Mouse (Mus musculus): Measurements from ENCODE around the gene Cfap74.
"Not testable (repeated sequence)": the region's sequence is repeated elsewhere in the genome, so short reads cannot be mapped to it uniquely, and the experiment has no call there.

The Cfap74 gene

DNA sequence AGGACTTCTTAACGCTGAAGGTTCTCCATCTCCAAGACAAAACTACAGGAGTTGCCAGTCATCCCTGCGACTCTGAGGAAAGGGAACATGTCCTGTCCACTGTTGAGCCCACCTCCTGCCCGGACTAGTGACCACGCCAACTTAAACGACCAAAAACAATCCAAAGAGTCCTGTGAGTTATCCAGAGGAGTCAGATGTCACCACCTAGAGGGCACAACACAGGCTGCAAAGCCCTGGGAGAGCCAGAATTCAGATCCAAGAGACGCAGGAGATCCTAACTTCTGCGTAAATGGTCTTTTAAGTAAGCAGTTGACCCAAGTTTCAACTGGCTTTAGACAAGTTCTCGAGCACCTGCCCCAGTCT, 314 bp upstream of the Cfap74 start:
- no peak for DNase-seq (ENCODE audit: low spot score)

- DNase-seq (ENCODE audit: low spot score): no peak
Measured at GRCm38 (mm10) chr4:155412124-155412523, 3.1 kb downstream of the Cfap74 start.

DNA sequence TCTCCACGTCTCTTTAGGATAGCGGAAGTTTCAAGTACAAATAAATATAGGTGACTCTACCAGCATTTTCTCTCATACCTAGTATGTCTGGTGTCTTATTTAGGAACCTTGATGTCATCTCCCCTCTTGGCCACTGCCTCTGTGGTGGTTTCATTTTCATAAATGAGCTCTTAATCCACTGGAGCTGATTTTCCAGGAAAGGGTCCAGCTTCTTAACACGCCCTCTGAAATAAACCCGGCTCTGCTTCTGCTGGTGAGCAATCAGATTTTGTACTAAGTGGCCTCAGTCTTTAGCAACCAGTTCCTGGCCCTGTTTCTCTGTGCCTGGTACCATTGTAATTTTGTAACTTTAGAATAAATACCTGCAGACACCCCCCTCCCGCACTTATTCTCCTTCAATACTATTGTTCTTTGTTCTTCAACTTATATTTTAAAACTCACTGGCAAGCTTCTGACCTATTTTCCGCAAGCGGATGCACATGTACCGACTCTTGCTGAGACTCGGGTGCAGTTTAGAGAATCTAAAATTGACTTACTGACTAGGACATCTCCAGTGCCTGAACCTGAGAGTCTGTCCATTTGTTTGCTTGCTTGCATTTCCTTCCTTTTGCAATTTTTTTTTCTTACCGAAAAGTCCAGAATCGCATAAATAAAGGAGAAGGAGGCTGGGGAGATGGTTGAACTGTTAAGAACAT, 4.8 kb downstream of the Cfap74 start:
- no peak for DNase-seq (ENCODE audit: low spot score)

DNA sequence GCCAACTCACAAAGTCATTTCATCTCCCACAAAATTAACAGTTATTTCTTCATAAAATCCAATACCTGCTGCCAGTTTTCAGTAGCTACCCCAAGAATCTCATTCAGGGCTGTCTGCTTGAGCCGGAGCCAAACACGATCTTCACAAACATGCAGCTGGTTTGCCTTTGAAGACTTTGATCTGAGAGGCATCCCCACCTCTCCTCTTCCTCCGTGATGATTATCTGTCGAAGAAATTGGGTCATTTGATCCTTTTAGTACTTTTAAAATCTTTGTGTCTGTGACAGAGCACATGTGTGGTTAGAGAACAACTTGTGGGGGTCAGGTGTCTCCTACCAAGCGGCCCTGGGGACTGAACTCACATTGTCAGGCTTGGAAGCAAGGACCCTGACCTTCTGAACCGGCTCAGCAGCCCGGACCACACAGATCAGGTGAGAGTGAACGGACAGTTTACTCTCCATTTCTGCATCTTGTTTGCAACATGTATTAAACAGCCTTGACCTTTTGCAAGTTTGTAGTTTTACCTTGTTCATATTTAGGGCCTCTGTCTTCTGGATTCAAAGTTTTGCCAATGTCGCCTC, 5.8 kb downstream of the Cfap74 start:
- no peak for DNase-seq (ENCODE audit: low spot score)

DNA sequence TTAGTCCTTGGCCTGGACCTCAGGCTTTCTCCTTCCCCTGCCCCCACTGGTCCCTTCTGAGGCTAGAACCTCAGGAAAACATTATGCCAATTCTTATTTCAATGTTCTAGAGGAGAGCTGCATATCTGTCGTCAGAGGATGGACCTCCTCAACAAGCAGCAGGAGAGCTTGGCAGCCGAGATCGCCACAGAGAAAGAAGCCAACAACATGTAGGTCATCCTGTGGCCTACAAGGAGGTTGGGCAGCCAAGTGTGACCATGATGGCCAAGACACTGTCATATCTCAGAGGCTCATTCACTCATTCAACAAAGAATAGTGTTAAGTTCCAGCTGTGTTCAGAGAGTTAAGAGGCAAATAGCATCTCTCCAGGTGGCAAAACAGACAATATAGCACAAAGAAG, 11.1 kb downstream of the Cfap74 start:
- no peak for DNase-seq (ENCODE audit: low spot score)

DNA sequence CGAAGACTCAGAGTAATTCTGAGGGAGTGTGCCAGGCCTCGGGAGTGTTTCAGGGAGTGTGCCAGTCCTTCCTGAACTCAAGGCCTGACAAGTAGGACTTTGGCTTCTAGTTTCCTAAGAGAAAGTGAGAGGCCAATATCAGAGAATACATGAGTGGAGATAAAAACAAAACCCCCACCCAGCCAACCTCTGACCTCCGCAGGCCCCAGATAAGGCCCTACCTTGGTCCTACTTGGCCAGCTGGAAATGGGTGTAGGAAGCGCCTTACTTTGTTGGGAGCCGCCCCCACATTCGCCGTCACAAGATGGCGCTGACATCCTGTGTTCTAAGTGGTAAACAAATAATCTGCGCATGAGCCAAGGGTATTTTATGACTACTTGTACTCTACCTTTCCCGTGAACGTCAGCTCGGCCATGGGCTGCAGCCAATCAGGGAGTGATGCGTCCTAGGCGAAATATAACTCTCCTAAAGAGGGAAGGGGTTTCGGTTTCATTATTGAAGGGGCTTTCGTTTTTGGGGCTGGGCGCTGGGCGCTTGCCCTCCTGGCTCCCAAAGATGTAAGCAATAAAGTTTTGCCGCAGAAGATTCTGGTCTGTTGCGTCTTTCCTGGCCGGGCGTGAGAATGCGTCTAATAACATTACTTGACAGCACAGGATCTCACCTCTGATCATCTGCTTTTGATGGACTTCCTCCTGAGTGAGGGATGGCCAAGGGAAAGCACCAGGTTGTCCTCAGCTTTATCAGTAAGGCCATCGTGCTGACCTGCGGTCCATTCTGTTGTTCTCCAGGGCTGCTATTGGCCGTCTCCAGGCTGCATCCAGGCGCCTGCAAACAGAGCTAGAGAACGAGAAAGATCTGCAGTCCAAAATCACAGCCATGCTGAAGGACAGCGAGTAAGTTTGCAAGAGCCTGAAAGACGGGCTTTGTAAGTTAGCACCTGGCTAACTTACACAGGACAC, 12.7 kb downstream of the Cfap74 start:
- not testable (repeated sequence) for DNase-seq (ENCODE audit: low spot score)

DNA sequence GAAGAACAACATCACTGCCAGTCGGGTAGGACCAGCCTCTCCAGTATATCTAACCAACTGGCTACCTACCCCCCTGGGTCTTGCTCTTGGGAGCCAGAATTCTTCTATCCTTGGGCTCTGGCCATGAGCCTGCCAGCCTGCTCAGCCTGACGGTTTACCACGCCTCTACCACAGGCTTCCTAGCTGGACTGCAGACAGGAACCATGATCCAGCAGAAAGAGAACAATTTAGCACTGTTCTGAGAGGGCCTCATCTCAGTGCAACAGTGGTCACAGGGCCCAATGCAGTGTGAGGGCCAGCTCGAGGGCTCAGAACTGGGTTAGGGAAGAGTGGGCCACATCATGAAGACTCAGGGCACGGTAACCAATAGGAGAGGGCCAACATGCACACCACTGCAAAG, 15.0 kb downstream of the Cfap74 start:
- no peak for DNase-seq (ENCODE audit: low spot score)

DNA sequence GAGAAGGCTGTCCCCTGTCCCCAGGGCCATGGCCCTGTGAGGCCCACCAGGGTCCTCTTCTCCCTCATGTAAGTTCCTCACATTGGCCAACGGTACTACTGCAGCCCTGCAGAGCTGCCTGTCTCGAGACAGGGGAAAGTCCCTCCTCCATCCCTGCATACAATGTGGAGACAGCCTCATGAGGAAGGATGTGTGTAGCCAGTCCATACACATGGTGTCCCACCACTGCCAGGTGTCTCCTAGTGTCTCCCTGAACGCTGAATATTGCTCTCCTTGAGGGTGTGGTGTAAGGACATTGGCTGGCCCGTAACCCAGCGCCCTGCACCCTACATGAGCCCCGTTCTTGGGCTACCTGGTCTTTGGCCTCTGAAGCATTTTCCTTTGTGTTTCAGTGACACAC, 17.3 kb downstream of the Cfap74 start:
- no peak for DNase-seq (ENCODE audit: low spot score)

DNA sequence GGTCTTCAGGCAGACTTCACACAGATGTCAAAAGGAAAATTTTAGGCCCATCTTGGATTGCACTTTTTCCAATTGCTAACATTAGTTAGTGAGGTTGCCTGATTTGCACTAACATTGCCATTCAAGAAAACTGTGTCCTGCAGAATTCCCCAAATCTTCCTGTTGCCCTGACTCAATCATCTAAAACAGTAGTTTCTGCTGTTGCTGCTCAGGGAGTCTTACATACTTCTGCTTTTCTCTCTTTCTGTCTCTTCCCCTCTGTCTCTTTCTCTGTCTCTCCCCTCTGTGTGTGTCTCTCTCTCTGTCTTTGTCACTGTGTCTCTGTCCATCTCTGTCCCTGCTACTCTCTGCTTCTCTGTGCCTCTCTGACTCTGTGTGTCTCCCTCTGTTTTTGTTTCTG, 19.5 kb downstream of the Cfap74 start:
- DNase-seq (ENCODE audit: low spot score): no peak

- DNase-seq (ENCODE audit: low spot score): no peak
Measured at GRCm38 (mm10) chr4:155429202-155429601, 20.2 kb downstream of the Cfap74 start.

DNA sequence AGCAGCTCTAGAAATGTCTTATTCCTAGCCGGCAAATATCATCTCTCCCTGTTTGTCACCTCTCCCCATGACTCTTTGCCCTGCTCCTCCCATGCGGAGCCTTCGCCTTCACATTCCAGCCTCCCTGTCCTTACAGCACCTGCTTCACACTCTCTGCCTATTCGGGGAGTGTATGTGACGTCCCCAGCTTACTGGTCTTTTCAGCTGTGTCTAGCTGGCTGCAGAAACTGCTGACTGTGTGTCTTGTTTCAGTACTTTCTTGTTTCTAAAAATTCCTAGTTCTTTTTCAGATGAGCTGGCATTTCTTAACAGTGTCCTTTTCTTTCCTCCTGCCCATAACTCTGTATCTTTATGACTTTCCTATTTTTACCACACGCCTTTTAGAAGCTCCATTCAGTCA, 23.4 kb downstream of the Cfap74 start:
- DNase-seq (ENCODE audit: low spot score): no peak

GRCm38 (mm10) chr4:155433993-155434392, 25.0 kb downstream of the Cfap74 start:
- DNase-seq (ENCODE audit: low spot score): no peak

GRCm38 (mm10) chr4:155442808-155443207, 33.8 kb downstream of the Cfap74 start:
- no peak for DNase-seq (ENCODE audit: low spot score)

- DNase-seq (ENCODE audit: low spot score): no peak
Measured at GRCm38 (mm10) chr4:155451597-155451996, 42.6 kb downstream of the Cfap74 start.

GRCm38 (mm10) chr4:155458575-155458974, 49.6 kb downstream of the Cfap74 start:
- no peak for DNase-seq (ENCODE audit: low spot score)

GRCm38 (mm10) chr4:155463050-155463449, 54.1 kb downstream of the Cfap74 start:
- no peak for DNase-seq (ENCODE audit: low spot score)

DNA sequence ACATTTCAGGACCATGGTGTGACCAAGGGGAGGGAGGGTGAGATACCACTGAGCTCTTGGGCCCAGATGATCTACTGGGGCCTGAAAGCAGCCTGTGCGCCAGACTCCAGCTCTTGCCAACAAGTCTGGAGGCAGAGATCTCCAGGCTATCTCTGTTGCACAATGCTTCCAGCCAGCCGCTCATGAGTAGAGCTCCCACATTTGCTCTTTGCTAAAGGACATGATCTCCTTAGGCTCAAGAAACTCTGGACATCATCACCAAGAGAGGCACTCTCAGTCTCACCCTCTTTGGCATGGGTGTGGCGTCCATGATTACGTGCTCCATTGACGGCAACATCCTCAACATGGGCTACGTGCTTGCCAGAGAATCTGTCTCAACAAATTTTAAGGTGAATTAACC, 54.6 kb downstream of the Cfap74 start:
- DNase-seq (ENCODE audit: low spot score): no peak

DNA sequence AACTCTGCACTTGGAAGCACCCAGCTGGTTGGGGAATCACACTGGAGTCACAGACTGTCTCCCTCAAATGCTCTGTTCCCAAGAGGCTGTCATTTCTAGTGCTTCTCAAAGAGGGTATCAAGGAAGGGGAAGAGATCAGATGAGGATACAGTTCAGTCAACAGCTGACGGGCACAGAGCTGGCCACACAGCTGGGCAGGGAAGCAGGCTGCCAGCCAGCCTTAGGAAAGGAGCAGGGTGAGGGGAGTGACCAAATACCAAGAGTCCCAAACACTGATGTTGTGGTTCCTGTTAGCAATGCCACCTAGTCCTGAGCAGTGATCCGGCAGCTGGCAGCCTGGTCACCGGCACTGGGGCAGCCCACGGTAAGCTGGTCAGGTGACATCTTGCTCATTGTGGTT, 55.1 kb downstream of the Cfap74 start:
- no peak for DNase-seq (ENCODE audit: low spot score)

- no peak for DNase-seq (ENCODE audit: low spot score)
Measured at GRCm38 (mm10) chr4:155465607-155466006, 56.6 kb downstream of the Cfap74 start.

- DNase-seq (ENCODE audit: low spot score): no peak
Measured at GRCm38 (mm10) chr4:155466080-155466479, 57.1 kb downstream of the Cfap74 start.

- no peak for DNase-seq (ENCODE audit: low spot score)
Measured at GRCm38 (mm10) chr4:155467237-155468010, 58.4 kb downstream of the Cfap74 start.

GRCm38 (mm10) chr4:155468952-155469351, 60.0 kb downstream of the Cfap74 start, which contains the start of gene Tmem52:
Gene Tmem52, plus strand, starts transcription at chr4:155469114.
- DNase-seq (ENCODE audit: low spot score): peak; percentile 49
